Mouse (Mus musculus): ENCODE measurements at regions not wholly inside any gene's neighbourhood (a gene's known extent, or its start where the extent isn't known, plus 50 kb on each side); places are given as distances from the start of the nearest gene placed in this dataset.

DNA sequence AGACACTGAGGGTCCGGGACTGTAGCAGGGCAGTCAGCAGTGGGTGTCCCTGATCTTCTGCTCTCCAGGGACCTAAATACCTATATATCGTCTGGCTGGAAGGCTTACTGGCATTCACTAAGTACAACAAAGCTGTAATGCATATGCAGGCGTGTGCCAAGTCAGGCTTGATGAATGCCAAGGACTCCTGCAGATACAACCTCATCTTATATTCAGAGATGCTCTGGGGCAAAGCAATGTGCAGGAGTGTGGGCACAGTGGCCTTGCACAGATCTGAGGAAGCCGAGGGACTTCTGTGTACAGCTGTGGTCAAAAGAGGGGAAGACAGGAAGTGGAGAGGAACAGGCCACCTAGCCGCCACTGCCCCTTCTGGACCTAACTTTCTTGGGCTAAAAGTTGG, 89.5 kb upstream of the Foxn2 start:
- TF ChIP-seq CTCF (IDR thresholded peaks at IDR 0.05; ENCODE audit: extremely low read depth, insufficient read depth, insufficient read length, insufficient replicate concordance) (no peak), POLR2A (IDR thresholded peaks at IDR 0.05; ENCODE audit: low read depth, low read length) (no peak)
